Mouse (Mus musculus) Muller cell, postnatal 12 days (primary cell): ENCODE results near the gene St6gal1.

Source experiments
- DNase-seq: peaks from one replicate; pipeline ENCODE4 v3.0.0-alpha.2; 2015; ENCODE audit errors: inconsistent ontology term

Gene St6gal1

DNA sequence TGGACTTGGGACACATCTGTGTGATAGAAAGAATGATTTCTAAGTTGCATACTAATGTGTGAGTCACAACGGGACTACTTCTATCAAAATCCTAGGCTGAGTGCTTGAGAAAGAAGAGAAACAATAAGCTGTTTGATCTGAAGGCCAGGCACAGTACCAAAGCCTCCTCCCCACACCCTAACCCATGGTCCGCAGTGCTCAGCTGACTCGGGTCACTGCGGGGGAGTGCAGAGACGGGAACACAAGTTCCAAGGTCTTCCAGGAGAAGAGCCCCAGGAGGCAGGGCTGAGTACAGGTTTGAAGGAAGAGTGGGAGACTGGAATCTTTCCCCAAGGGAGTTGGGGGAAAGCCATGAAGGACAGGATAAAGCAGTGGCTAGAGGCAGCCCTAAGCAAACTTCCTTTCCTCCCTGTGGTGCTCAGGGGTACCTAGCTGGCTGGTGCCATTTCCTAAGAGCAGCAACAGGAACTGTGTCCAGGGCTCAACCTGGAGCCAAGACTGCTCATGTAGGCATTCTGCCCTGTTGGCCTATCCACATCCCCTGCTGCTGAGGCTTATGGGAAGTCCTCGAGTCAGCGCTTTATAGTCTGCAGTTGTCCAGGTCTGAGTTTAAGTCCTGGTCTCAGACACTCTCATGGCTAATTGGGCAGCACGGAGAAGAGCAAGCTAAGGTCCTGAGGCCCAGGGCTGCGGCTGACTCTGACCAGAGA is 48.1 kb downstream of the St6gal1 start:
- peak; percentile 78 for DNase-seq

DNA sequence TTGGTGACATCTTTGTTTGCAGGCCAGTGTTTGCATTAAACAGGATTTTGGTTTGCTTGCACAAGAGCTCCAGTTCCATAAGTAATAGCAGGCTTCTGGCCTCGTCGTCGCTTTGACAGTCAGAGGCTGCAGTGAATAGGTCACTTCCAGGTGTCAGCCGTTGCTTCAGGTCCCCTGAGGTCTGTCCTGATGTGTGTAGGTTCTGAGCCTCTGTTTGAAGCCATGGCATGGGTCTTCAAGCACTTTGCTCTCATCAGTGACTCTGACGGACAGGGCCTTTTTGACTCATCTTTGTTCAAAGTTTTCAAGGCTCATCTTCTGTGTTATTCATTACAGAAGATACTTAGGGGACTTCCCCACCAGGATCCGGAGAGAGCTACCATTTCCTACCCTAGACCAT is 49.5 kb downstream of the St6gal1 start:
- DNase-seq: no peak

DNA sequence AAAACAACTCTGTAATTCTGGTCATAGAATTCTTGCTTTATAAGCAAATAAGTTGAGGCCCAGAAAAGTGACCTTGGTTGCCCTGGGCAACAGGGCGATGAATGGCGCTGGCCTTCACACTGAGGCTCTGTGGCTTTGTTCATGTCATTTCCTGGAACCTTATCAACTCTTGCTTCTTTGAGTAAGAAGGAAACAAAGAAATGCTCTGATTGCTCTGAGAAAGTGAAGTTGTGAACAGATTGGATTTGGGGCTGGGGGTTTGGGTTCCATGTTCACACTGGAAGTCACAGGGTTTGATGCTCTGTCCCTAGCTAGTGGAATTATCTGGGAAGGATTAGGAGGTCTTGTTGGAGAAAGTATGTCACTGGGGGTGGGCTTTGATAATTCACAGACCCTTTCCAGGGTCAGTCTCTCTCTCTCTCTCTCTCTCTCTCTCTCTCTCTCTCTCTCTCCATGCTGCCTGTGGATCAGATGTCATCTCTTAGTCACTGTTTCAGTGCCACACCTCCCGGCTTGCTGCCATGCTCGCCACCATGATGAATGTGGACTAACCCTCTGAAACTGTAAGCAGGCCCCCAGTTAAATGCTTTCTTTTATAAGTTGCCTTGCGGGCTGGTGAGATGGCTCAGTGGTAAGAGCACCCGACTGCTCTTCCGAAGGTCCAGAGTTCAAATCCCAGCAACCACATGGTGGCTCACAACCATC is 50.2 kb downstream of the St6gal1 start:
- peak; percentile 55 for DNase-seq

DNA sequence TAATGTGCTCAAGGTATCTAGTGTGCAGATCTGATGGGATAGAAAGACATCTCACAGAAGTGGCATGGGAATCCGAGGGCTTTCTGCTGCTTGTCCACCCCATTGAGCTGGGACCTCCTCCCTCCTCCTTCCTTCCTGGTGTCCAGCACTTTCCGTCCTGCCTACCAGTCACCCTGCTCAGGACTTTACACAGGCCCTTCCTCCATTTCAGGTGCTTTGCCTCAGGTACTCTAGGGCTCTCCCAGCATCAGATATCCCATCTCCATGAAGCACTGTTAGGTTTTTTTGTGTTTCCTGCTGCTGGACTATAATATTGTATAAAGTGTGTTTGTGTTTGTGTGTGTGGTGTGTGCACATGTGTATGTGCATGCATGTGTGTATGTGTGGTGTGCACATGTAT is 51.1 kb downstream of the St6gal1 start:
- no peak for DNase-seq

DNA sequence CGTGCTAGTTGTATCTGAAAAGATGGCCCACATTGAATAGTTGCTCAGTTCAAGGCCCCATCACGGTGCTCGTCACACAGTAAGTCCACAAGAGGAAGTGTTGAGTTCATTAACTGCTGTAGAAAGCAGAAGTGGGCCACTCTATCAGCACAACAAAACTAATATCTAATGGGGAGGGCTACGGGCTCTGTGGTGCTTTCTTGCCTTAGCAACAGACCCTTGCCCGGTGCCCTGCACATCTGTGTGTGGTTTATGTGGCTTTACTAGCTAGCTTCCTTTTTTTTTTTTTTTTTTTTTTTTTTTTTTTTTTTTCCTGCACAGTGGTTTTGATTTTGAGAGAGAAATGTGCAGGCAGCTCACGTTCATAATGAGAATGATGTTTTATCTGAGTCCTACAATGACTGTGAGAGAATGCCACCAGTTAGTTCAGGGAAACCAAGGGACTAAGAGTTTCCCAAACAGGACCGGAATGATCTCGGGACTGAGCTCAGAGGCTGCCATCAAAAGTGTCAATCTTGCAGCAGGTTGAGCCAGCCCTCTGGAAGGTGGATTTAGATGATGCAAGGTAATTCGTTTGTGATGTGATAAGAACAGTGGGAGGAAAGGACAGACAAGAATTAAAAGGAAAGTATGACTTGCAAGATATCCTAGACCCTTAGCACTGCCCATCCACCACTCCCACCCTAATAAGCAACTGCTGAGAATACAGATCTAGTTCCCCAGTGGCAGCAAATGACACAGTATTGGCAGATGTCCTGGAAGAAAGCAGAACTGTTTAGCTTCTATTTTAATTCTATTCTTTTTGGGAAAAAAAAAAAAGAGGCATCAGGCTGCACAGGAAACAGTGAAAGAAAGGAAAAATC is 55.6 kb downstream of the St6gal1 start:
- DNase-seq: no peak

DNA sequence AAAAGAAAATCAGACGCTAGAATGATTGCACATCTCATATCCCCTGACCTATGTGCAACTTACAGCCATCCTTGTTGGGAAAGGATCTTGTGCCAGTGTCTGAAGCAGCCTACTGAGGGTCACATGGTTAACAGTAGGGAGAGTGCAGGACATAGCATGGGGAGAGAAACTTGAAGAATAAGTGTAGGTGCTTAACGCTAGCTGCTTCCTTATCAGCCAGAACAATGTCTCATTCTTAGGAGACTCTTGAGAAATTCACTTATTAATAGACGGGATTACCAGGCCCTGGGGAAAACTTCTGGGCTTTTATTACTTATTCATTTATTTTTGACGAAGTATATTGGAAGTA is 56.2 kb downstream of the St6gal1 start:
- DNase-seq: no peak

DNA sequence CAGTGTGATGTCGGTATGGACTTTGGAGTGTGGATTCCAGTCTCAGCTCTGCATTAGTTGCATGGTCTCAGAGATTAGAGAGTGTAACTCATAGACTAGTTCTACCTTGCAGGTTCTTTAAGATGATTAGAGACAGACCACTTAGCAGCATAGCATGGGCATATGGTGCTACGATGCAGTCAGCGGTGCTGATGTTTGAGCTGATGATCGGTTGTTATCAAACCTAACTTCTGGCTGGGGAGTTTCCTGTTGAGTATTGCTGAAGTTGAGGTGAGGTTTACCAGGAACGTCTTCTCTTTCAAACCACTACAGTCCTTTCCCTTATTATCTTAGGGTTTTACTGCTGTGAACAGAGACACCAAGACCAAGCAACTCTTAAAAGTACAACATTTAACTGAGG is 57.7 kb downstream of the St6gal1 start:
- no peak for DNase-seq

DNA sequence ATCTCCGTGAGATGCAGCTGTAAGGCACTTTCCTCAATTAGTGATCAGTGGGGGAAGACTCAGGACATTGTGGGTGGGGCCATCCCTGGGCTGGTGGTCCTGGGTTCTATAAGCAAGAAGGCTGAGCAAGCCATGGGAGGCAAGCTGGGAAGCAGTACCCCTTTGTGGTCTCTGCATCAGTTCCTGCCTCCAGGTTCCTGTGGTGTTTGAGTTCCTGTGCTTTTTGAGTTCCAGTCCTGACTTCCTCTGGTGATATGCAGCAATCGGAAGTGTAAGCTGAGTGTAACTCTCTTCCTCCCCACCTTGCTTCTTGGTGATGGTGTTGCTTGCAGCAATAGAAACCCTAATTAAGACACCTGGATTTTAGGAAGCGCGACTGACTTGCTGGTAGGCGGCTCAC is 58.4 kb downstream of the St6gal1 start:
- DNase-seq: no peak

DNA sequence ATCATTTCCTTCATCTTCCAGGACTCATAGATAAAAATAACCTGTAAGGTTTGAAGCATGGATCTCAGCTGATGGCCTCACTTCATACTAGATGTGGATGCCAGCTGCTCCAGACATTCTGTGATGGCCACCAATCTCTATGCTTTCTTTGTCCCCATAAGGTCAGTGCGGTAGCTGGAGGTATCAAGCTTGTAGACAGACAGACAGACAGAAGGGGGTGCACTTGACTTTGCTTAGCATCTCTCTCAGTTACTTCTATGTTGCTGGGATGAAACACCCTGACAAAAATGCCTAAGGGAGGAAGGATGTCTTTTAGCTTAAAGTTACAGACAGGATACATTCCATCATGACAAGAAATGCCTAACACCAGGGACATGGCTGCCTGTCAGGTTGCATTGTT is 59.1 kb downstream of the St6gal1 start:
- DNase-seq: no peak

DNA sequence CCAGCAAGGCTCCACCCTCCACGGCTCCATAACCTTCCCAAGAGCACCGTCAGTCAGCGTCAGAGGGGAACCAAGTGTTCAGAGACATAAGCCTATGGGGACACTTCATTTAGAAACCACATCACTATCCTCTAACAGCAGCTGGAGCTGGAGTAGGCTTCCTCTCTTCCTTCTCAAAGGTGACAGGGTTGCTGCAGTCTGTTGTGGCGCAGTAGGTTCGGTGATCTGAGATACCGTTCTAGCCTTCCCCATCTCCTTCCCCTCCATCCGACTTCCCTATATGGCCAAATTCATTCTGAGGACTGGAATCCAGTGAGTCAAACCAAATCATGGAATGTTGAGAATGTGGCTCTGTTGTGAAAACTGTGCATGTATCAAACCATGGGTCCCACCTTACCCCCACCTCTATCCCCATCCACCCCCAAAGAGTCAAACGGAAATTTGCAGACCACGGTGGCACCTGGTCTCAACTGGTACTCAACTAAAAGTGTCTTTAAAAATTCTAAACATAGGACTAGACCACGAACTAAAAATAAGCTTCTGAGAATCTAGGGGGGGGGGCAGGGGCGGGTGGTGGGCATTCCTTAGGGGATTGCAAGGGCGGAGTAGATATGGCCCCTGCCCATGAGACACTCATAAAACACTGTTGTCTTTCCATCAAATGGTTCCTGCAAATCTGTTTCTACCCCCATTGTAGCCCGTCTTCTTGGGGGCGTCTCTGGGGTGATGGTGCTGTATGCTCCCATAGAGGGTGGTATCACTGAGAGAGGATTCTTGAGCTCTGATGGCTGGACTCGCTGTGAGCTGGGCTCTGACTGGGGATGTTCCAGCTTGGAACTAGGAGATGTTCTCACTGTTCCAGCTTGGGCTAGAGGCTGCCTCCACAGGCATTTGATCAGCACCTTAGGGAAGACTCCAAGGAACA is 60.2 kb downstream of the St6gal1 start:
- peak; percentile 51 for DNase-seq

DNA sequence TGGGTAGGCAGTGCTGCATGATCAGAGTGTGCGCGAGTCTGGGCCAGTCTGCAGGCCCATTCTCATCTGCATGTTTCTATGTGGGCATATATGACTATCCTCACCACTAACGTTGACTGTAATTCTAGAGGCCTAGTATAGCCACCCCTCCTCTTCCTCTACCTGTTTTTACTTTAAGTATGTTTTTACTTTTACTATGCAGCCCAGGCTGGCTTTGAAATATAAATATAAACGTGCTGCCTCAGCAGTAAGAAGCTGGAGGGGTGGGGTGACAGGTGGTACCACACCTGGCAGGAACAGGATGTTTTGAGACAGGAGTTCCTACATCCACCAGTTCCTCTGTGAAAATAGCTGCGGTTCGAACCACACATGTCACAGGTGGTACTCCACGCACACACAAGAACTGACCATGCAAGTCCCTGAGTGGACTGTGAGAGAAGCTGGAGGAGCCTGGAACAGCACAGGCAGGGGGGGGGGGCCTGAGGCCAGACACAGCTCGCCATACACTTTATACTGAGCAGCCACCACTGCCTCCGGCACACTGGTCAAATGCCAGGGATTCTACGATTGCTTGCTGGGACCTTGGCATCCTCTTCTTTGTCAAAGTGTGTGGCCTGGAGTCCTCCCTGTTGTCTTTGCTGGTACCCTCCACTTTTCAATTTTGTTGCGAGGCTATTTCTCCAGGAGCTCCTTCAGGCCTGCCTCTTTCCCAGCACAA is 62.0 kb downstream of the St6gal1 start:
- DNase-seq: no peak

DNA sequence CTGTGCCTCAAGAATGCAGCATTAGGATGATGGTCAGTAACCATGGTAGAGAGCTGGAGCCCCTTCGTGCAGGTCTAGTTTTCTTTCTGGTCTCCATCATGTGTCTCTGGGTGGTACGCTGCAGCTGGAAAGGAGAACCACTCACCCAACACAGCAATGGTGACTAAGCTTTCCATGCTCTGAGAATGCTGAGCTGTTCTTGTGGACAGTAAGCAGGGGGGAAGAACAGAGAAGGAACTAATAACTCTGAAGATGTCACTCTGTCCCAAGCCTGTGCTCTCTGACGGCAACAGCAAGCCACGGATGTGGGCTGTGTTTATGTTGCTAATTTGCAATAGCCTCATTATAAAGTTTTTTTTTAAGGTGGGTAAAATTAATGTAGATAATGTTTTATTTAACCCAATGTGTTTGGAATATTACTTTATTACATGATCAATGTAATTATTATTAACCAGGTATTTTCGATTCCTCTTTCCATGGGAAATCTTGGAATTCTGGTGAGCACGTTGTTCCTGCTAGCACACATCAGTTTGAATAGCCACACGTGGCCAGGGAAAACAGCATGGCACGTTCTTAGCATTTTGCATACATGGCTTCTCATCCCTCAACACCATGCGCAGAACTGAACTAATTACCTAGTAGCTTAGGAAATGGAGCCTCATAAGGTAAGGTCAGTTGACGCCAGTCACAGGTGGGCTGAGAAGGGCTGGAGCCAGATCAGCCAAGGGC is 62.9 kb downstream of the St6gal1 start:
- DNase-seq: no peak

DNA sequence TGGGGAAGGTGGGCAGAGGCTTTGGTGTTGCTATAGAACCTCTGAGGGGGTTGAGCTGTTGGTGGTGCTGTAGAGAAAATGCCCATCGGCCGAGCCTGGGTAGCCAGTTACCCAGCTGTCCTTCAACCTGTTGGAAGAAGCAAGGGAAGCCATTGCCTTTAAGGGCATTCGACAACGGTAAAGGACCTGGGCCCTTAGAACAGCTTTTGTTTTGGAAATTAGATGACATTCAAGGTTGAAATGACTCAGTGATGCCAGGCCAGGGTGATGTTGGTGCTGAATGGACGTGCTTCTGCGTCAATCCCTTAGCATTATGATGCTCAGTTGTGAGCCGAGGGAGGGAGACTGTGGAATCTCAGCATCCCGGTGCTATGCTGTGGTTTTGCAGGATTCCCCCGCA is 63.6 kb downstream of the St6gal1 start:
- DNase-seq: no peak

DNA sequence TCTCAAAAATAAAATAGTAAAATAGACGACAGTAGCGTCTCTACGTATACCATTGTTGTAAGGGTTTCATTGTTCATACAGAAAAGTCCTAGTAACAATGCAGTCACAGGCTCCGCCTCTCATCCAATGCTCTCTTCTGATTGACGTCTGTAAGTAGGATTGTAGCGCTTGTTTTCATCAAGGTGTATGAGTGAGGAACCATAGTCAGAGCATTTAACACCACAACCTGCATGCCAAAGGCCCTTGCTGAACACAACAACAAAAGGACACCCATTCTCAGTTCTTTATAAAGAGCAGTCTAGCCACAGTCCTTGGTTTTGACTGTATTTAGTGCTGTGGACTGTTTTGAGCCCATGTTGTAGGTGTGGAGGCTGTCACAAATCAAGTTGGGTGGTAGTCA is 64.9 kb downstream of the St6gal1 start:
- no peak for DNase-seq

DNA sequence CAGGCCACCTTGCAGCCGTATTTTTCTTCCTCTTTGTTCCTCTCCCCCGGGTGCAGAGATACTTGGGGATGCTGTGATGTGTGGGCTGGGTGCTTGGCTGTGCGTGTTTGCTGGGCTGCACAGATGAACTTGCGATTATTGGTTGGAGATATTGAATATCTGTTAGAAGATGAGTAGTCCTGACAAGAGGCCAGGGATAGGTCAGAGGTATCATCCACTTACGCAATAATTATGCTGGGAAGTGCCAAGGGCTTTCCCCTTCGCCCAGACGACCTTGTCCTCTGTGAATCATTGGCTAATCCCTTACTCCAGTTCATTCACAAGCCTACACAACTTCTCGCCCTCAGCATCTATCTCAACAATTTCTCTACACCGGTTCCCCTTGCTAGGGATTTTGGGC is 65.6 kb downstream of the St6gal1 start:
- no peak for DNase-seq

DNA sequence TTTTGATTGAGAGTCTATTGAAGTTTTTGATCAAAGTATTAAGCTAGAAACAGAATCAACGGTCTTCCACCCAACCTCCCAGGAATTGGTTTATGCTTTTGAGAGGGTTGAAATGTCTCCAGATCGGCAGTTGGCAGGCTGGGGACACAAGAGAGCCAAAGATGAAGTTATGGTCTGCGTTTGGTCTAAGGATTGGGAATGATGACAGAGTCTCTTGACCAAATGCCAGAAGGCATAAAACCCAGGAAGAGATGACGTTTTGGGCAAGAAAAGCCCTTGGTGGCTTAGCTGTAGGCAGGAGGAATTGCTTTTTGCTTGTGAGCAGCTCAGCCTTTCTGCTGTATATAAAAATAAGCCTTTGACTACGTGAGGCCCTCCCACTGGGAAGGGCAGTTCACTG is 67.0 kb downstream of the St6gal1 start:
- DNase-seq: peak; percentile 53

DNA sequence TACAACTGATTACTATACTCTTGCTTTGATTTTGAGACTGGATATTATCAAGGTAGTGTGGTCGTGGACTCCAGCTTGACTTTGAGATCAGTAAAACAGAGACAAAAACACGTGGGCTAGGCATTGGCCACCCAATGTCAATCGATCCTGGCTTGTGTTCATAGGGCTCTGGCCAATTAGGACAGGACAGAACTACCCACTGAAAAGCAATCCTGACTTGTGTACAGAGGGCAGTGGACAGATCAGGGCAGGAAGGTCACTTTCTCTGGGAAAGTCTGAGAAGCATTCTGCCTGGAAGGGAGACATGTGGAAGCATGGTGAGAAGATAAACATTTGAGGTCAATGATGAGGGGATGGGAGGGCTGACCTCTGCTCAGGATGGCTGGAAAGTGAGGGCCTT is 69.7 kb downstream of the St6gal1 start:
- no peak for DNase-seq

DNA sequence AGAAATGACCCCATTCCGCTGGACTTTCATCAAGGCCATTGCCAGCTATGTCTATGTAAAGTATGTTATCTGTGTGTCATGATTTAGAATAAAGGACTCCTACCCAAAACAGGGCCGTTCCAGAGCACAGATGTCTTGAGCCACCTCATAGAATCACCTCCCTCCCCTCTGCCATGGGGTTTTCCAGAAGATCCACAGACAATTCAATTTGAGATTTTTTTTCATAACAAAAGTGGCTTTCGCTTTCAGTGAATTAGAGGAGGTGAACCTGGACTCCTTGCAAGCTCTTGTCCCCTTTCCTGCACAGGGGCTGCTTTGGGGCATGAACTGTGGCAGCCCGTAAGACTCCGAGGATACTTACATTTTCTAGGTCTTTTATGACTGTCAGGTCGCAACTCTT is 70.2 kb downstream of the St6gal1 start:
- no peak for DNase-seq

DNA sequence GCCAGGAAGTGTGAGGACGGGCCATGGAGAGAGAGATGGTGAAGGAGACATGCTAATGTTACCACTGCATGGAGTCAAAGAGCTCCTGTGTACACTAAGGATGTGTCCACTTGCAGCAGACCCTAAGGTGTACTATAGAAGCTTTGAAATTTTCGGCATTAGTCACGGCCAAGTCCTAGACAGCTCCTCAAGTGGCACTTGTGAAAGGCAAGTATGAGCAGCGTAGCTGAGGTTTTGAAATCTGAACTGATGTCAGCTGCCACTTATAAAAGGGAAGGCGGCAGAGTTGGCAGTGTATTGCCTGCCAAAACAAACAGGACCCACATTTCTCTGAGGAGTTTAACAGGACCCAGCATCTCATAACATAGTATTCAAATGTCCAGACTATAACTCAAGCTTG is 71.2 kb downstream of the St6gal1 start:
- DNase-seq: no peak

DNA sequence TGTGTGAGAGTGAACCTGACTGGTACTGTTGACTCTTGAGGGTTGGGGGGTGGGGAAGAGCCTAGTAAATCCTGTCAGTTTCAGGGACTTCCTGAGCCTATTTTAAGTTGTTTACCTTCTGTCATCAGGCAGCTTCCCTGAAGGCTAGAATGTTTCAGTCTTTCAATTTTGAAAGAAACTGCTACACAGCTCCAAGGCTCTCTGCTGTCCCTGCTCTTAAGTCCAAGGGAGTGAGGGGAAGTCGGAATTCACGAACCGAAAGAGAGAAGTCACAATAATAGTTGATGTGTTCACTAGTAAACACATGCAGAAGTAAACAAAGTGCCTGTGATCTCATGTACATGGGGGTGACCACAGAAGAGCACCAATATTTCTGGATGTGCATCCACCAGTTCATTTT is 72.2 kb downstream of the St6gal1 start:
- DNase-seq: no peak
